Mouse (Mus musculus) midbrain, embryonic 14.5 days (tissue): Measurements from ENCODE around the gene Krt20. TPM values are rescaled to one million over a fixed set of nuclear protein-coding genes. Genes with fewer than 3 reads are reported as not detected.

Experiments
- ATAC-seq: fragments of 200-750 bp; cut with Nextera tagmentation; 2 replicates; pipeline ENCODE4 v1.8.0; 2017; ENCODE audit warnings: moderate number of reproducible peaks, moderate library complexity; ENCODE audit not compliant: low FRiP score, low TSS enrichment
- DNase-seq: peaks from one replicate; pipeline ENCODE4 v3.0.0-alpha.2; 2015
- H3K27ac ChIP-seq: fragments of 300-500 bp; sonication (generic); replicated peaks from 2 replicates; pipeline ENCODE4 v1.5.1; 2014; ENCODE audit warnings: mild to moderate bottlenecking, low read depth, low read length, moderate library complexity
- H3K27me3 ChIP-seq: fragments of 300-500 bp; sonication (generic); 2 replicates; pipeline ENCODE4 v1.6.1; 2014; ENCODE audit warnings: low read length, control low read depth, mixed read lengths; ENCODE audit not compliant: control insufficient read depth, insufficient read depth
- H3K36me3 ChIP-seq: fragments of 300-500 bp; sonication (generic); 2 replicates; pipeline ENCODE4 v1.6.1; 2014; ENCODE audit warnings: low read length, control low read depth; ENCODE audit not compliant: control insufficient read depth, insufficient read depth
- H3K4me1 ChIP-seq: fragments of 300-500 bp; sonication (generic); 2 replicates; pipeline ENCODE4 v1.6.1; 2014; ENCODE audit warnings: mild to moderate bottlenecking, antibody characterized with exemption, low read length, control low read depth; ENCODE audit not compliant: control insufficient read depth, insufficient read depth
- H3K4me2 ChIP-seq: fragments of 300-500 bp; sonication (generic); 2 replicates; pipeline ENCODE4 v1.6.1; 2014; ENCODE audit warnings: mild to moderate bottlenecking, low read length, moderate library complexity
- H3K4me3 ChIP-seq: fragments of 300-500 bp; sonication (generic); replicated peaks from 2 replicates; pipeline ENCODE4 v1.5.1; 2014; ENCODE audit warnings: low read depth, low read length
- H3K9ac ChIP-seq: fragments of 300-500 bp; sonication (generic); replicated peaks from 2 replicates; pipeline ENCODE4 v1.6.1; 2014; ENCODE audit warnings: mild to moderate bottlenecking, low read length, moderate library complexity
- H3K9me3 ChIP-seq: fragments of 300-500 bp; sonication (generic); 2 replicates; pipeline ENCODE4 v1.6.1; 2016; ENCODE audit warnings: low read length, control low read depth, mixed read lengths; ENCODE audit not compliant: control insufficient read depth
- WGBS: fragments of 180-500 bp; shearing (Covaris S2); extraction: QIAGEN DNeasy Blood & Tissue Kit; methylation state at CpG from one replicate; pipeline ENCODE4 v1.1.7; 2014; 5-methylcytosine and 5-hydroxymethylcytosine counted together
- polyA plus RNA-seq: library from polyadenylated mRNA; unstranded; fragments of >200 nt; fragmentation: Nextera tagmentation; extraction: Ambion mirVana; gene quantifications from 2 replicates; pipeline ENCODE4 v1.2.1, GENCODE M21; 2014

Gene Krt20
- polyA plus RNA-seq, 1 experiment from 2014 or later: 0.11 TPM

GRCm38 (mm10) chr11:99463155-99463554, 25.2 kb upstream of the Krt20 start:
- DNase-seq: peak; percentile 93
- Histone ChIP-seq H3K4me2 (no peak overlapping the region), H3K27me3 (no peaks in the 10 kb centered on the region), H3K4me1 (no peaks in the 10 kb centered on the region), H3K27ac (no peak overlapping the region), H3K4me3 (no peak overlapping the region), H3K9ac (no peak overlapping the region), H3K9me3 (no peaks in the 10 kb centered on the region), H3K36me3 (no peaks in the 10 kb centered on the region)
- ATAC-seq: no peak
- 13% methylated on average over 8 of the region's 8 CpGs for WGBS

DNA sequence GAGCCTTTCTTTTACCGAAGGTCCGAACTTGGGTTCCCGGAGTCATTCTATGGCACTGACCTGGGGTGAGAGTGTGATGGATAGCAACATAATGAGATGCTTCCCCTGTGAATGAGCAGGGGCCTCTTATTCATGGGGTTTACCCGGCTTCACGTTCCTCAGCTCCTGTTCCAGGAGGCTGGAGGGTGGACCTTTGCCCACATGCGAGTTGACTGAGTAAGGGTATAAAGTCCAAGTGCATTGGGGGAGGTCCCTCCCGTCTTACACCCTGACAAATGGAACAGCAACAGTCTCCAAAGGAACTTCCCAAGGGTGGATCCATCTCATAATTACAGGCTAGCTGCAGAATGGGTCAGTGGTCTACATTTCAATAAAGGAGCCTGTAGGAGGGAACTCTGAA, 23.8 kb upstream of the Krt20 start:
- Histone ChIP-seq H3K9ac (no peak overlapping the region), H3K4me1 (no peaks in the 10 kb centered on the region), H3K4me2 (no peak overlapping the region), H3K27ac (no peak overlapping the region), H3K9me3 (no peaks in the 10 kb centered on the region), H3K36me3 (no peaks in the 10 kb centered on the region), H3K4me3 (no peak overlapping the region), H3K27me3 (no peaks in the 10 kb centered on the region)
- 66% methylated on average over 7 of the region's 7 CpGs for WGBS
- DNase-seq: no peak
- ATAC-seq: no peak

DNA sequence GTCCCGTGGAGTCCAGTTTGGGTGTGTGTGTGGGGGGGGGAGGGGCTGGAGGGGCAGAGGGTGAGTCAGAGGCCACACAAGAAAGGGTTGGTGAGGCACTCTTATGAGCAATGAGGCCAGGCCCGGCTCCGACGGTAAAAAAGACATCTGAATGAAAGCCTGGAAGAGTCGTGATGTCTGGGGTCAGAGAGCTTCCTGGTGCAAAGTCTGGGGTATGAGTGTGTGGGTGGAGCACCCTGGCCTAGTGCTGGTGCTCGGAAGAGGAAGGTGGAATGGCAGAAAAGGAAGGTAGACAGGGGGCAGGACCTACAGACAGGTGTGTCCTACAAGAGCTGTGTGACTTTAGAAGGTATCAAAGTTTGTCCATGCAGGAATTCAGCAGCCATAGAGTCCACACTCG, 20.9 kb upstream of the Krt20 start:
- H3K9ac ChIP-seq: no peak overlapping the region
- H3K4me1 ChIP-seq: no peaks in the 10 kb centered on the region
- no peaks in the 10 kb centered on the region for H3K27me3 ChIP-seq
- H3K9me3 ChIP-seq: no peaks in the 10 kb centered on the region
- ATAC-seq (no peak), DNase-seq (no peak)
- no peak overlapping the region for H3K27ac ChIP-seq
- WGBS: 68% methylated on average over 7 of the region's 7 CpGs
- no peaks in the 10 kb centered on the region for H3K36me3 ChIP-seq
- H3K4me3 ChIP-seq: no peak overlapping the region
- H3K4me2 ChIP-seq: no peak overlapping the region

GRCm38 (mm10) chr11:99454759-99455158, 16.8 kb upstream of the Krt20 start:
- no peak overlapping the region for H3K27ac ChIP-seq
- H3K9ac ChIP-seq: no peak overlapping the region
- no peaks in the 10 kb centered on the region for H3K27me3 ChIP-seq
- no peaks in the 10 kb centered on the region for H3K36me3 ChIP-seq
- H3K9me3 ChIP-seq: no peaks in the 10 kb centered on the region
- no peak overlapping the region for H3K4me3 ChIP-seq
- no peak overlapping the region for H3K4me2 ChIP-seq
- H3K4me1 ChIP-seq: no peaks in the 10 kb centered on the region
- WGBS: 62% methylated on average over 10 of the region's 10 CpGs
- ATAC-seq (no peak), DNase-seq (no peak)

GRCm38 (mm10) chr11:99454044-99454443, 16.1 kb upstream of the Krt20 start:
- 89% methylated on average over 4 of the region's 4 CpGs for WGBS
- H3K36me3 ChIP-seq: no peaks in the 10 kb centered on the region
- no peak overlapping the region for H3K4me2 ChIP-seq
- H3K9ac ChIP-seq: no peak overlapping the region
- H3K9me3 ChIP-seq: no peaks in the 10 kb centered on the region
- no peaks in the 10 kb centered on the region for H3K27me3 ChIP-seq
- H3K27ac ChIP-seq: no peak overlapping the region
- H3K4me1 ChIP-seq: no peaks in the 10 kb centered on the region
- no peak for ATAC-seq
- no peak for DNase-seq
- H3K4me3 ChIP-seq: no peak overlapping the region

- no peak overlapping the region for H3K4me2 ChIP-seq
- no peaks in the 10 kb centered on the region for H3K27me3 ChIP-seq
- H3K4me1 ChIP-seq: no peaks in the 10 kb centered on the region
- H3K9me3 ChIP-seq: no peaks in the 10 kb centered on the region
- no peak overlapping the region for H3K9ac ChIP-seq
- no peak overlapping the region for H3K27ac ChIP-seq
- DNase-seq: no peak
- no peak for ATAC-seq
- no peaks in the 10 kb centered on the region for H3K36me3 ChIP-seq
- WGBS: 74% methylated on average over 2 of the region's 2 CpGs
- no peak overlapping the region for H3K4me3 ChIP-seq
Observed at GRCm38 (mm10) chr11:99448769-99449168, 10.8 kb upstream of the Krt20 start.

DNA sequence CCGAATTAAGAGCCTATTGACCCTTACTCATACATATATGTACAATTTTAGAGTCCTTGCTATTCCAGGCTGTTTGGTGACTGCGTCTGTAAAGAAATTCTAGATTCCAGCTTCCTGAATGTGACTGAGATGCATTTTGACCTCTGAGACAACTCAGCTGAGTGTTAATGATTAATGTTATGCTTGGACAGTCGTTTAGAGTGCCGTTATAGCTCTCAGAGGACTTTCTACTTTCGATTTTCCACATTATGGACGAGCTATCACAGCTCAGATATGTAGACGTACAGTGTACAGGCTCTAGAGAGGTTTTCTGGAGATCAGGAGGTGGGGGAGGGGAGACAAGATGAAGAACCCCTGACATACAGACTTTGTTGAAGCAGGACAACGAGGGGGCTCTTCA, 3.3 kb upstream of the Krt20 start:
- no peak for DNase-seq
- Histone ChIP-seq H3K9ac (no peak overlapping the region), H3K27me3 (no peaks in the 10 kb centered on the region), H3K4me2 (no peak overlapping the region), H3K36me3 (no peaks in the 10 kb centered on the region), H3K4me3 (no peak overlapping the region), H3K4me1 (no peaks in the 10 kb centered on the region), H3K27ac (no peak overlapping the region), H3K9me3 (no peaks in the 10 kb centered on the region)
- ATAC-seq: no peak
- WGBS: 68% methylated on average over 8 of the region's 8 CpGs

- DNase-seq (no peak), ATAC-seq (no peak)
- Histone ChIP-seq H3K4me1 (no peaks in the 10 kb centered on the region), H3K4me2 (no peak overlapping the region), H3K27ac (no peak overlapping the region), H3K27me3 (no peaks in the 10 kb centered on the region), H3K9me3 (no peaks in the 10 kb centered on the region), H3K36me3 (no peaks in the 10 kb centered on the region), H3K9ac (no peak overlapping the region), H3K4me3 (no peak overlapping the region)
- WGBS: 71% methylated on average over 10 of the region's 10 CpGs
Observed at GRCm38 (mm10) chr11:99439465-99439864, 1.5 kb upstream of the Krt20 start.

DNA sequence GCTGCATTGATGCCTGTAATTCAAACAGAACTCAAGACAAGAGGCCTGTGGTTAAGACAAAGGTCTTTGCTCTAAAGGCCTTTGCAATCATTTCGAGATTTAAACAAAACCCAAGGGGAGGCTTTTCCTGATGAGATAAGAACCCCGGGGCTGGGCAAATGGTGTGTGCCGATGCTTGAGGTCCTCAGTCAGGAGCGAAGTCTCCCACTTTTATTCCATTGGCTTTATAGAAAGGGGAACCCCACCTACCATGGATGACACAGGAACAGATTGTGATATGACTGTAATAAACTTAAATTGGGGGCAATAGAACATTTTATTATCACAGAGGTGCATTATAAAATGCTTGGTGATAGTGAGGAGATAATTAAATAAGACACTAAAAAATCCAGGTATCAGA, 1.3 kb downstream of the Krt20 start:
- H3K4me2 ChIP-seq: no peak overlapping the region
- H3K27ac ChIP-seq: no peak overlapping the region
- H3K36me3 ChIP-seq: no peaks in the 10 kb centered on the region
- no peak for DNase-seq
- H3K9ac ChIP-seq: no peak overlapping the region
- ATAC-seq: no peak
- no peaks in the 10 kb centered on the region for H3K9me3 ChIP-seq
- 61% methylated on average over 4 of the region's 4 CpGs for WGBS
- no peaks in the 10 kb centered on the region for H3K4me1 ChIP-seq
- H3K27me3 ChIP-seq: no peaks in the 10 kb centered on the region
- no peak overlapping the region for H3K4me3 ChIP-seq
